Mouse (Mus musculus) embryo, embryonic 11.5 days (tissue): ENCODE measurements around the gene C1s2.
A peak's percentile ranks its signal among the peaks of the same experiment; 100 is the strongest.
"Not testable (repeated sequence)": the region's sequence is repeated elsewhere in the genome, so short reads cannot be mapped to it uniquely, and the experiment has no call there.

Experiments
- DNase-seq: peaks from one replicate; pipeline ENCODE4 v3.0.0-alpha.2; 2012; ENCODE audit warnings: low read depth, low spot score

C1s2 gene

DNA sequence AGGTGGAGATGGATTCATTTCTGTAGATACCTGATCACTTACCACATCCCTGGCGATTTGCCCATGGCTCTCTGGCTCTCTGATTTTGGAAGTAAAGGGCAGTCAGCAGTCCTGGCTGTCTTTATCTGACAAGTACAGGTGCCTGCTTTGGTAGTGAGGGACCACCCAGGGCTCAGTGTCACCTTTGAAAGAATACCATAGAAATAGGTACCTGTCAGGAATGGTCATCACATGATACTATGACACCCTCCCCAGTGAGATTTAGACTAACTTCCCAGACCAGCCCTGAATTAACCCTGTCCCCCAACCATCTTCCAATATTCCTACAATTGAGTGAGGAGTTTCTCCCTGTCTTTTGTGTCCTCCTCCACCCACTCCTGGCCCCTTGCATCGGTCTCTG lies at the start of gene C1s2:
Gene C1s2 (minus strand): TSS at position 101 of the 400 bp plus-strand sequence.
- not testable (repeated sequence) for DNase-seq

DNA sequence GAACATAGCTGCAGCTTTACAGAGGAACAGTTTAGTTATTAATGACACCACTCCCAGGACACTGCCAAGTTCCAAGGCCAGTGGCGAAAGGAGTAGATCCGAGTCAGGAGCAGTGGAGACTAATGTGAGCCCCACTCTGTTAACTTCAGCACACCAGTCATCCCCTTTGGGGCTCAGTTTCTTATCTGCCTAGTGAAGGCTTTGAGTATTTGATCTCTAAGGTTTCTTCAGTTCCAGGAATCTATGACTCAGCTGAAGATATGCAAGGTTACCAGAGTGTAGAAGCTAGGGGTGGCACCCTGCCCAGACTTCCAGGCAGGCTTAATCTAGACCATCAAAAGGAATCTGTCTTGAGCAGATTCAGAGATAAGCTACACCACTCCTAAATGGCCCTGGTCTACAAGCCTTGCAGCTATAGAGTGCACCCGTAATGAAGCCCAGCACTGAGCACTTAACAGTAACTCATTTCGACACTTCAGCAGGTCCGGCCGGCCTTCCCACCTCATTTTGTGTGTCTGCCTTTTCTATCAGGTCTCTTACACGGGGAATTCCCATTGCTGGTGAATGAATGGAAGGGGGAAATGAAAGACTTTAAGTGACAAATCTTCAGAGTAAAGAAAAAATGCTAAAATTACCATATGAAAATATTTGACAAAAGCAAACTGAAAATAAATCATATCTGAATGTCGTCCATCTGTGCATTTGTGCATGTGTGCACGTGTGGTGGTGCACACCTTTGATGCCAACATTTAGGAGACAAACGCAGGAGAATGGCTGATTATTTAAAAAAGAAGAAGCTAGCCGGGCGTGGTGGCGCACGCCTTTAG lies 47.9 kb upstream of the C1s2 start:
- DNase-seq = no peak

DNA sequence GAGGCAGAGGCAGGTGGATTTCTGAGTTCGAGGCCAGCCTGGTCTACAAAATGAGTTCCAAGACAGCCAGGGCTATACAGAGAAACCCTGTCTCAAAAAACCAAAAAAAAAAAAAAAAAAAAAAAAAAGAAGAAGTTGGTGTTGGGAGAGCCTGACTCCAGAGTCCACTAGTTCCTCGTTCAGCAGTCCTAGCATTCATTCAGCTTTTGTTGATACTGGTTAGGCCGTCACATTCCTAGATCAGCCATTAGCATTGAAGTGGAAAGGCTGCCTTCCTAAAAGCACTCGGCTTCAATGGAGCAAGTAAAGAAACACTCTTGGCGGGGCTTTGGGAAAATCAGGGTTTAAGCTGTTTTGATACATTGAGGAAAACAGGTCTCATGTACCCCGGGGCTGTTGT lies 46.4 kb upstream of the C1s2 start:
- DNase-seq = not testable (repeated sequence)

DNA sequence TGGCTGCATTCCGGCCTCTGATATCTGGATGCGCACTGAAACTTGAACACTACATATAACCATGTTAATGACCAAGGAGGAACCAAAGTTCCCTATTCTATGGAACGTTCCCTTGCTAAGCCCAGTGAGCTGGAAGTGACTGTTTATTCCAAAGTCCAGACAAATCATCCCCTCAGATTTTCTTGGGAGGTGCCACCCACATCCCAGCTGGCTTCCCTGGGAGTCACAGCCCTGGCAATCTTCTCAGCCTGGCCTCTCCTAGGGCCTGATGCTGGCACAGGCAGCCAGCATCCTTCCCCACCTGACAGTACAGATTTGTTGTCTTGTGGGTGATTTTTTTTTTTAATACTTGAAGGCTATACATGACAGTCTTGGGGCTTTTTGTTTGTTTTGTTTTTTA lies 43.6 kb upstream of the C1s2 start:
- no peak for DNase-seq

DNA sequence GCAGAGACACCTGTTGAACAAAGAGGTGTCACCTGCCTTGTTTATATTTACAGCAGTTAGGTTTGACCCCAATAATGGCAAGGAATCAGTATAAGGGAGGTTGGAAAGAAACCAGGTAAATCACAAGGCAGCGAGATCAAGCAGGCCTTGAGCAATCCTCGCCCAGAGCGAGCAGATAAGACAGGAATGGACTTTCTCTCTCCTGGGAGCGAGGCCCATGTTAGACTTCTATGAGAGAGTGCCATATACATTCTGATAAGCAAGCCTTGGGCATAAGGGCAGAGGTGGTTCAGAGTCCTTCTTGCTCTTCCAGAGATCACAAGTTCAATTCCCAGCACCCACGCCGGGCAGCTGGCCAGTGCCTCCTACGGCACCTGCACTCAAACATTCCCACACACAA lies 42.9 kb upstream of the C1s2 start:
- DNase-seq = no peak

DNA sequence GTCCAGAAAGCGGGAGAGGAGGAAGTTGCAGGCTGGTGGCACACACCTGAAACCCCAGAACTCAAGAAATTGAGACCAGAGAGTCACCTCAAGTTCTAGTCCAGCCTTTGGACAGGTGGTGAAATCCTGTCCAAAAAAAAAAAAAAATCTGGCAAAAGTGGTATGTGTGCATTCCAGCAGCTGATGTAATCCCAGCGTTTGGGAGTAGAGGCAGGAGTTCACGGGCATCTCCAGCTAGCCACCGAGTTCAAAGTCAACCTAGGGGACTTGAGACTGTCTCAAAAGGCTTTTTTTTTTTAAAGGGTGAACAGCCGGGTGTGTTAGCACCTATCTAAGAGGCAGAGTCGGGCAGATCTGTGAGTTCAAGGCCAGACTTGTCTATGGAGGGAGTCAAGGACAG lies 40.3 kb upstream of the C1s2 start:
- no peak for DNase-seq

DNA sequence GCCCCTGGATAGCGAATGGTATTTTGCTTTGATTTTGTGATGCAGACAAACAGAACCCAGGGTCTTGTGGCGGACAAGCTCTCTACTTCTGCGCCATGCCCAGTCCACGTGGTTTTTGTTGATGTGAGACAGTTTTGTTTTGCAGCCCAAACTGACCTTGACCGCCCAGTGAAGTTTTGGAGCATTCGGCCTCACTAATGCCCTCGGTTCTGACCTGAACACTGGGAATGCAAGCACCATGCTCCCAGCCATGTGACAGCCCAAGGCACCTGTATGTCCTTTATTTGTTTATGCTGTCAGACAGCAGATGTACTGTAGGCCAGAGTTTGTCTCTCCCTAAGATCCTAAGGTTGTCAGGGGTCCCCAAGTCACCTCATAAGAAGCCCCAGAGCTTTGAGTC lies 38.7 kb upstream of the C1s2 start:
- no peak for DNase-seq

DNA sequence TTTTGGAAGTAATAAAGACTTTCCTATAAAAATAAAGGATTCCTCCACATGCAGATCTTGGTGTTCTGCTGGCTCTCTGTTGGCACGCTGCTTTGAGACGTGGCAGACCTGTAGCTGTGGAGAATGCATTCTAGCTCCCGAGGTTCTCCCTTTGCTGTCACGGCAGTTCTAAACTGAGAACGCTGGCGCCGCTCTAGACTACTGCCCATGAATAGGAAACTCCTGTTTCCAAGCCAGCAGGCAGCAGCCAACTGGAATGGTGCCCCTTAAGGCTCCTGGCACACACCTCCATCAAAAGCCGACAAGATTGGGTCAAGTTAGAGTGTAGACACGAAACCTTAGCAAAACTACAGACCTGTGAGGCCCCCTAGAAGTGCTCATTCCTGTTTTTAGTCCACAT lies 37.7 kb upstream of the C1s2 start:
- no peak for DNase-seq

DNA sequence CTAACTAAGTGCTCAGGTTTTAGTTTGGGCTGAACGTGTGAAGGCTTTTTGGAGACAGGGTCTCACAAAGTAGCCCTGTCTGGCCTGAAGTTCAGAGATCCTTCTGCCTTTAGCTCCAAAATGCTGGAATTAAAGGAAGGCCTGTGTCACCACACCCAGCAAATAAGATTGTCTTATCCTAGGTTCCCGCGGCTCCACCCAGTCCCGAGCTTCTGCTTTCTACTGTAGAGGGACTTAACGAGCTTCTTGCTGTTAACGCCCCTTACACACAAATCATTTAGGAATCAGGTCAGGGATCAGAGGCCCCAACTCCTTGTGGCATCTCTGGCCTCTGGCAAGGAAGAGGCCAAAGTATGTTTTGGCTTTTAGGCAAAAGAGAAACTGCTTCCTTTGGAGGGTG lies 36.2 kb upstream of the C1s2 start:
- DNase-seq = no peak

DNA sequence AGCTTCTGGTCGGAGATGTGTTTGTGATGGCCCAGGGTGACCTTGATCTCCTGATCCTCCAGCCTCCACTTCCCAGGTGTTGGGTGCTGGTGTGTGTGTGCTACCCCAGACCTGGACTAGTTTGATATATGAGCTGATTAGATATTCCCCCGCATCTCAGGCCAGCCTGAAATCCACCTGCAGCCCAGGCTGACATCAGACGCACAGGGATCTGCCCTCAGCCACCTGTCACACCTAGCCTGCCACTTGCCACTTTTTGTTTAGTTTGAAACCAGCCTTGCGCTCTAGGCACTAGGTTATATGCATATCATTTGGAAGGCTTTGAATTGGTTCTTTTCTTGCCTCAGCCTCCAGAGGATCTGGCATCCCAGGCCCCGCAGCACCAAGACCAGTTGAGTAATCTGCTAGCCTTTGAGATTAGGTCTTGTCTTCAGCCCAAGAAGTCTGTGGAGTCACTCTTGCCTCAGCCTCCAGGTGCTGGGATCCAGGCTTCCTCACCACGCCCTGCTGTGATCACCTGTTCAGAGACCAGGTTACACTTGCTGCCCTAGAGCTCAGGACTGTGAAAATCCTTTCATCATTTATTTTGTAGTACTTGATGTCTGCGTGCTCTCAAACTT lies 34.5 kb upstream of the C1s2 start:
- no peak for DNase-seq

DNA sequence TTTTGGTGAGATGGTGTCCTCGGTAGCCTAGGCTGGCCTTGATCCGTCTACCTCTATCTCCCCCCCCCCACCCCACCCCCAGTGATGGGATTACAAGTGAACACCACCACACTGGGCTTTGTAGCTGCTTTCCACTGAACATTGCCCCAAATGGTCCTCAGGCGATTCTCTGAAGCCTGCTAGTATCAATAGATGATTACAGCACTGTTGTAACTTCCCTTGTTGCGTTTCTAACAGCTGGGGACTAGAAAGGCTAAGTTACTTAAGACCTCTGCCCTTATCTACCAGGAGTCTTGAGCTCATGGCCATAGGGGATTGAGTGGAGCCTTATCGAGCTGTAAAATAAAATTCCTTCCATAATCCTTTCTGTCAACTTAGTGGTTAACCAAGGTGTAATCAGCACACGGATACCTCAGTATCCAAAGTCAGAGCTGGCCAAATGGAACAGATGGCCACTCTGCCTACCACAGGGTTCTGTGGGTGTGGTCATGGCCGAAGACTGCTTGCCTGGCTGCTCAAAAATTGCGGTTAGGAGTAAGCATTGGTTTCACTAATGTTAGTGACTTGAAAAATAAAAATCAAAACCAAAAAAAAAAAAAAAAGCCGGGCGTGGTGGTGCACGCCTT lies 33.5 kb upstream of the C1s2 start:
- DNase-seq = no peak

DNA sequence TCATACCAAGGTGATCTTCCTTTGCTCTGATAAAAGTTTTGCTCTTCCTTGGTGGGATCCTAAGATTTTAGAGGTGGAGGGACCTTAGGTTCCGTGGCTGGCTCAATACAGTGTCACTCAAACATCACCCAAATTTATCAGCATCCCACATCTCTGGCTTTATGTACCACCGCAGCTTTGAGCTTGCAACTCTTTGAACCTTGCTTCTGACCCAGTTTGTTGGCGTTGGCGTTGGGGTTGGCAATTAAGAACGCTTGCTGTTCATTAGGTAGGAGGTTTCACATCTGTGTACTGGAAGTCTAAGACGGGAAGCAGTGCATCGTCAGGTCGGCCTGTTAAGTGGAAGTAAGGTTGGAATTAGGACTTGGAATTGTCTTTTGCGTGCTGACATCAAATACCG lies 29.1 kb upstream of the C1s2 start:
- no peak for DNase-seq

DNA sequence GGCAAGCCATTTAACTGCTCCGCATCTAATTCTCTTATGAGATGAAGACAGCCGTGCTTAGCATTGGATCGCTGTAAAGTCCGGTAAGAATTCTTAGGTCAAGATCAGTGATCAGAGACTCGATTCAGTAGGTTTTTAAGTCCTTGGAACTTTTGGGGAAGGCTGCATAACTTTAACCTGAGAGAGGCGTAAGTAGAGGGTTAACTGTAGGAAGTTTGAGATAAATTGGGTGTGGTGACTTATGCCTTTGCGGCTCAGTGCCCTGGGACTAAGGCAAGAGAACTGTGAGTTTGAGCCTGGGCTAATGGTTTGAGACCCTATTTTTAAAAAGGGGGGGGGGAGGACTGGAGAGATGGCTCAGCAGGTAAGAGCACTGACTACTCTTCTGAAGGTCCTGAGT lies 28.4 kb upstream of the C1s2 start:
- DNase-seq = no peak

DNA sequence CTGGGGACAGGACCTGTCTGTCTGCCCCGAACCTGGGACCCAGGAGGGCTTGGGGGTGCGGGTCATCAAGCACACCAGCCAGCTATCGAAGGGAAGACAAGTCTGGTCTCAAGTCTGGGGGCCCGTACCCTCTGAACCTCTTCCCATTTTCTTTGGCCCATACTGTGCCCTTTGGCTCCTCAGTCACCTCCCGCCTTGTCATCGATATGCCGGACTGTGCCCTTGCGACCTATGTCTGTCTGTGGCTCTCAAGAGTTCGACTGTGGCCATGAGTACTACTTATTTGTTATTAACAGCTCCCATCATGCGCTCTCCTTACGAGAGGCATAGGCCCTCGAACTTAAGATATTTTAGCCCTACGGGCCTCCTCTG lies 27.5 kb upstream of the C1s2 start:
- DNase-seq = no peak

DNA sequence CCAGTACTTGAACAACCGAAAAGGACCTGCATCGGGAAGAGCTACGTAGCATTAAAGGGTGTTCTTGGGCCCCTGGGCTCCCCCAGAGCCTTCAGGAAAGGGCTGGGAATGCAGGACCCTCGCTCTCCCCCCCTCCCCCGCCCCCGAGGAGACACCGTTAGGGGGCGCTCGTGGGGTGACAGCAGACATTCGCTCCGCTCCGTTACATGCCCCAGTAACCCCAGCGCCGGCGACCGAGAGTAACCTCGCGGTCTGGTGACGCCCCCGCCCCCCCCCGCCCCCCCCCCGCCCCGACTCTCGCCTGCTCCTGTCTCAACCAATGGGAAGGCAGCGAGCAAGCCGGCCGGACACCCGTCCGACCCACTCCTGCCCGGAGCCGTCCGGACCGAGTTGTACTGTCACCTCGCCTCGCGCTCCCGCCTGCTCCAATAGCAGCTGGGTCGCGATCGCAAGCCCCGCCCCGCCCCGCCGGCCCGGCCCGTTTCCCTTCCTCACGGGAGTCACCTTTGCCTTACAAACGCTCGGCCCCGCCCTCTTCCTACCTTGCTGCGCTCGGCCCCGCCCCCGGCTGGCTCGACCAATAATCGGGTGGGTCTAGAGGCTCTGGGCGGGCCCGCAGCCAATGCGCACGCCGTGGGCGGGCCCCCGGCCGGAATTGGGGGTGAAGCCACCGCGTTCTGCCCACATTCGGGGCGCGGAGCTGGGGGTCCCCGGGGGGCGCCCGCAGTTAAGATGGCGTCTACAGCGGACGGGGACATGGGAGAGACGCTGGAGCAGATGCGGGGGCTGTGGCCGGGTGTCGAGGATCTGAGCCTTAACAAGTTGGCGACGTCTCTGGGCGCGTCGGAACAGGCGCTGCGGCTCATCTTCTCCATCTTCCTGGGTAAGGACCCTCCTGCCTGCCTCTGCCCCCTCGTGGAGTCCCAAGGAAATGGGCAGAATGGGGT lies 26.9 kb upstream of the C1s2 start, which contains the start of gene Lpcat3:
Gene Lpcat3 (plus strand): TSS at position 551 of the 947 bp plus-strand sequence.
- DNase-seq = peak; percentile 97

DNA sequence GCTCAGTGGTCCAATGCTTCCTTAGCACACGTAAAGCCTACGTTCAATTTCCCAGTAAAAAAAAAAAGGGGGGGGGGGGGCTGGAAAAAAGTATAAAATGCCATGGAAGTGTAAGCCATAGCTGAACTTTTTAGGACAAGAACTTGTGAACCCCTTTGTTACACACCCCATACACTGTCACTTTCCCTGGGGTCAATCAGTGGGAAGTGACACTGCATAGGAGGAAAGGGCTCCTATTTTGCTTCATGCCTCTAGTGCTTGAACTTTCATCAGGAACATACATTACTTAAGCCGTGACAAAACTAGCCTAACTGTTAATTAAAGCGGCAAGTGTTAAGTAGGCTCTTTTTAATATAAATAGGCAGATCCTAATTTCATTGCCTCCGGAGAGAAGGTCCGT lies 26.1 kb upstream of the C1s2 start:
- DNase-seq = no peak

DNA sequence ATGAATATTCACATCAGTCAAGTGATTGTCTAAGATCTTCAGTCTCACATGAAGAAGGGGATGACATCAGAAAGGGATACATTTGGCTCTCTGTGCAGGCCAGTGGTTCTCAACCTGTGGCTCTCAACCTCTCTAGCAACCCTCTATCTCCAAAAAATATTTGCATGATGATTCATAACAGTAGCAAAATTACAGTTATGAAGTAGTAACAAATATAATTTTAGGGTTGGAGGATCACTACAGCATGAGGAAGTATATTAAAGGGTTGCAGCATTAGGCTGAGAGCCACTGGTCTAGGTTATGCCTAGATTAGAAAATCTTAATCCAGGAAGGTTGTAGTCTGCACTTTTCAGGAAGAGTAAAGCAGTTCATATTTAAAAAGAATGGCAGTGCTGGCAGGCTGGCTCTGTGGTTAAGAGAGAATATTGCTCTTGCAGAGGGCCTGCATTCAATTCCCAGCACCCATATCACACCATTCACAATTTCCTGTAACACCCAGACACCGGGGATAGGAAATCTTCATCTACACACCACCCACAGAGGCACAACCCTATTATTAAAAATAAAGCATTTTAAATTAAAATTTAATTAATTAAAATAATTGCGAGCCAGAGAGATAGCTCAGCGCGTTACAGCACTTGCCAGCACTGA lies 25.4 kb upstream of the C1s2 start:
- no peak for DNase-seq

DNA sequence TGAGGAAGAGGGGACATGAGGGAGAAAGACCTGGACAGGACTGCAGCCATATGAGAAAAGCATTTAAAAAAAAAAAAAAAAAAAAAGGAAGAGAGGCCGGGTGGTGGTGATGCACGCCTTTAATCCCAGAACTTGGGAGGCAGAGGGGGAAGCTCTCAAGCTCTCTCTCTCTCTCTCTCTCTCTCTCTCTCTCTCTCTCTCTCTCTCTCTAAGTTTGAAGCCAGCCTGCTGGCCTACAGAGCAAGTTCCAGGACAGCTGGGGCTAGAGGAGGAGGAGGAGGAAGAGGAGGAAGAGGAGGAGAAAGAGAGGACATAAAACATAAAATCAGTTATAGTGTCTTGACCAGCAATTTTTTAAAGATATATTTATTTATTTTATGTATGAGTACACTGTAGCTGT lies 22.2 kb upstream of the C1s2 start:
- no peak for DNase-seq

DNA sequence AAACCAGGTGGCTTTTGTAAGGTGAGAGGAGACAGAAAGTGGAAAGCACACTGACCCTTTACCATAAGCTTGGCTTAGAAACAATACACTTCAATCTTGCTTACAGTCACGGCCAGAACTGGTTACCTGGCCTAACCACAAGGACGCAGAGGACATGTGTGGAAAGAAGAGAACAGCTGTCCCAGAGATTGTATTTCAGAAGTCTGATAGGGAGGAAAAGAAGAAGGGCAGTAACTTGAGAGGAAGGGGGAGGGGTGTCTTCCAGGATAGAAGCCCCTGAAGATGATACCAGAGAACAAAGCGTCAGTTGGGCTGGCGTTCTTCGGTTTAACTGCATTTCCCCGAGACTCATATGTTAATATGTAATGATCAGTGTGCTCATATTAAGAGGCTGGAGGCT lies 20.0 kb upstream of the C1s2 start:
- DNase-seq = no peak

DNA sequence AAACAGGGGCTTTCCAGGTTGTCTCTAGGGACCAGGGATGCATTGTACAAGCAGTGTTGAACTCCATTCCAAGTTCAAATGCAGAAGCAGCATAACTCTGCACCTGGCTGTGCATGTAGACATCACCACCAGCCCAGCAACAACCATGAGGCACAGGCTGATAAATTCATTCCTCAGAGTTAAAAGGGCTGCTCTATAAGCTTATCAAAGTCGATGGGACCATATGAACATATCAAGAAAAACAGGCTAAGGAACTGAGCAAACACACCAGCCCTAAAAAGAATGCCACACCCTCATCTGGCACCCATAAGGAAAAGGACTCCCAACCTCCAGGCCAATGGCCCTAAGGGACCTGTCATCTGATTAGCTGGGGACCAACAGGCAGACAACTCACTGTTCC lies 10.5 kb upstream of the C1s2 start:
- DNase-seq = no peak

DNA sequence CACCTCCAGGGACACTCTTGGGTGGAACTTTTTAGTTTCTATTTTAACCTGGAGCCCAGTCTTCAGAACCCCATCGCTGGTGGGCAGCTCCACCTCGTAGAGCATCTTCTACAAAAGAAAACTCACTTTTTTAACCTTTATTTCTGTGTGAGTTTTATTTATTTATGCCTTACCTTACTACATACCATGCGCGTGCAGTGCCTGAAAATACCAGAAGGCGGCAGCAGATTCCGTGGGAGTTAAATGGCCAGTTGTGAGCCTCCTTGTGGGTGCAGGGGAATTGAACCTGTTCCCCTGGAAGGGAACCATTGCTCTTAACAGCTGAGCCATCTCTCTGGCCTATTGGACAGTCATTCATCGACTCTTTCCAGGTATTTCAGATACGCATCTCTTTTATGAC lies 5.1 kb upstream of the C1s2 start:
- DNase-seq = peak; percentile 30
